Mouse (Mus musculus) testis, adult 2 months (tissue): ENCODE measurements around the gene St6galnac3.

Experiments
- CTCF ChIP-seq: fragments of 200-500 bp; IDR thresholded peaks from 2 replicates; pipeline ENCODE4 v1.5.1; 2012; ENCODE audit warnings: low read depth, mild to moderate bottlenecking, inconsistent platforms, low read length, moderate library complexity; ENCODE audit not compliant: control insufficient read depth, insufficient read depth, insufficient replicate concordance
- POLR2A ChIP-seq: fragments of 200-500 bp; IDR thresholded peaks from 2 replicates; pipeline ENCODE4 v1.6.1; 2012; ENCODE audit warnings: low read depth, mild to moderate bottlenecking, inconsistent platforms, low read length, moderate library complexity; ENCODE audit not compliant: control insufficient read depth

- no peak for TF ChIP-seq POLR2A
- no peak for TF ChIP-seq CTCF
Observed at GRCm38 (mm10) chr3:153566100-153566499, 158.9 kb downstream of the St6galnac3 start.
